Mouse (Mus musculus): ENCODE results near the gene Tubb4b.

DNA sequence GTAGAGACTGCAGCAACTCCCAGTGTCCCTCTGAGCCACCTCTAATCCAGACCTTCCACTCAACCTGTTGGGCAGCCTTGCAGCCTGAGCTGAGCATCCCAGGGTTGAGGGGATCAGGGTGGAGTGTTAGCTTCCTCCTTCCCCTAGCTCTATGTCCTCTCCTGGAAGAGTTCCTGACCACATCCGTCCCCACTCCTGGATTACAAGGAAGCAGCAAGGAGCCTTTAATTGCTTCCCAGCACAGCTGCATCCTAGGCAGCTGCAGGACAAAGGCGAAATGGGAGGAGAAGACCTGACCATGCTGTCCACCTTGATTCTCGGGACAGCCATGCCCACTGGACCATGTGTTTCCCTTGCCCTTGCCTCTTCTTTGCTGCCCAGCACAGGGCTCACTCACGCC, 47.4 kb downstream of the Tubb4b start:
- TF ChIP-seq CTCF (IDR thresholded peaks at IDR 0.05; ENCODE audit: borderline replicate concordance, extremely low read depth, insufficient read depth, insufficient read length) (no peak), POLR2A (IDR thresholded peaks at IDR 0.05; ENCODE audit: borderline replicate concordance, extremely low read depth, insufficient read depth, insufficient read length, poor library complexity, severe bottlenecking) (no peak)
